Mouse (Mus musculus) ES-E14 (cell line): ENCODE results near the gene Ube2d3. TPM values are rescaled to one million over a fixed set of nuclear protein-coding genes. Genes with fewer than 3 reads are reported as not detected.
A peak's percentile ranks its signal among the peaks of the same experiment; 100 is the strongest.

ENCODE experiments used
- DNase-seq: peaks from one replicate; pipeline ENCODE4 v3.0.0-alpha.2; 2013; ENCODE audit warnings: low read depth, low spot score
- H3K27ac ChIP-seq: 2 replicates; pipeline ENCODE4 v1.5.1; 2012; ENCODE audit warnings: low read depth, mild to moderate bottlenecking, low read length, moderate library complexity, mixed read lengths; ENCODE audit not compliant: poor library complexity, insufficient read depth, severe bottlenecking
- H3K36me3 ChIP-seq: 2 replicates; pipeline ENCODE4 v1.6.1; 2012; ENCODE audit warnings: mild to moderate bottlenecking, low read length, moderate library complexity, mixed read lengths; ENCODE audit not compliant: control insufficient read depth, poor library complexity, insufficient read depth, severe bottlenecking
- H3K4me1 ChIP-seq, 2 experiments: fragments of 150-350 bp in 1 of 2; sonication (generic) in 1 of 2; 2 replicates each; pipeline ENCODE4 v1.6.1; 2012; ENCODE audit warnings: low read length in 2 of 2, mild to moderate bottlenecking in 1 of 2, mixed read lengths in 1 of 2; ENCODE audit not compliant: control insufficient read depth in 2 of 2, insufficient read depth in 2 of 2, poor library complexity in 1 of 2
- H3K4me3 ChIP-seq, 2 experiments: fragments of 150-350 bp in 1 of 2; sonication (generic) in 1 of 2; 2 replicates each; pipeline ENCODE4 v1.5.1; 2012; ENCODE audit warnings: low read length in 2 of 2, low read depth in 1 of 2, mild to moderate bottlenecking in 1 of 2, mixed read lengths in 1 of 2; ENCODE audit not compliant: insufficient read depth in 1 of 2, poor library complexity in 1 of 2, severe bottlenecking in 1 of 2
- H3K9ac ChIP-seq: 2 replicates; pipeline ENCODE4 v1.6.1; 2012; ENCODE audit warnings: low read depth, mild to moderate bottlenecking, low read length, mixed read lengths; ENCODE audit not compliant: poor library complexity, insufficient read depth, severe bottlenecking
- H3K9me3 ChIP-seq: fragments of 150-350 bp; sonication (generic); 2 replicates; pipeline ENCODE4 v1.6.1; 2012; ENCODE audit warnings: low read depth, mild to moderate bottlenecking, low read length; ENCODE audit not compliant: control insufficient read depth, insufficient read depth
- CHD2 ChIP-seq: IDR thresholded peaks from 2 replicates; pipeline ENCODE4 v1.6.1; 2014; ENCODE audit warnings: mild to moderate bottlenecking, low read depth, low read length, inconsistent platforms
- HCFC1 ChIP-seq: IDR thresholded peaks from 2 replicates; pipeline ENCODE4 v1.6.1; 2012; ENCODE audit warnings: low read length, inconsistent platforms, borderline replicate concordance; ENCODE audit not compliant: insufficient read depth
- MAFK ChIP-seq: IDR thresholded peaks from 2 replicates; pipeline ENCODE4 v1.6.1; 2014; ENCODE audit warnings: mild to moderate bottlenecking, low read depth, low read length, inconsistent platforms; ENCODE audit not compliant: insufficient read depth
- ZC3H11A ChIP-seq: IDR thresholded peaks from 2 replicates; pipeline ENCODE4 v1.6.1; 2012; ENCODE audit warnings: low read depth, mild to moderate bottlenecking, inconsistent platforms, low read length, borderline replicate concordance
- ZNF384 ChIP-seq: IDR thresholded peaks from 2 replicates; pipeline ENCODE4 v1.6.1; 2012; ENCODE audit warnings: low read depth, low read length, inconsistent platforms
- in situ Hi-C, 2 experiments: fragments of 600-800 bp; cut with MboI; formaldehyde crosslinking; loops; one replicate each; pipeline ENCODE4 v1.15.1; 2025; ENCODE audit warnings: low sequenced_read_pairs in 2 of 2, inconsistent platforms in 1 of 2; ENCODE audit not compliant: unreplicated experiment in 2 of 2
- total RNA-seq: library from RNA; depleted of rRNA; stranded (reverse); fragments of 300-350 nt; gene quantifications from 2 replicates; pipeline ENCODE4 v1.2.3, GENCODE M21; 2012

The Ube2d3 gene
- total RNA-seq, 1 experiment: 321 TPM

DNA sequence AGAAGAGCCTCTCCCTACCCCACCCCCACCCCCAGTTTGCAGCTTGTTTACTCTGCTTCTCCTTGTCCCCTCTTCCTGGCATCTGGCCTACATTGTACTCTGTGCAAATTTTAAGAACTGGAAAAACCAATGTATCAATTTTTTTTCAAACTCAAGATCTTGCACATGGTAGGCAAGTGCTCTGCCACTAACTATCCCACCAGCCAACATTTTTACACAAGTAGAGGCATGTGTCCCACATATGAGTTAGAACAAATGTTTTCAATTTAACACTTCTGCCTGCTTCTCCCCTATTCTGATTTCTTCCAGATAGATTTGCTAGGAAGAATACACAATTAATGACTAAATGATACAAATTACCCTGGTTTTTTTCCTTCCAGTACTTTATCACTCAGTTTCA is 40.8 kb upstream of the Ube2d3 start:
- in situ Hi-C loops: no loop called here
- TF ChIP-seq CHD2: no peak
- H3K27ac ChIP-seq: no peak overlapping the region
- H3K4me3 ChIP-seq: no peak overlapping the region
- no peak overlapping the region for H3K9ac ChIP-seq
- H3K4me1 ChIP-seq: peaks cover 0 to 3% of the 10 kb centered on the region in 2 experiments; a peak in 2 of 4 replicates
- H3K36me3 ChIP-seq: peaks cover 2% of the 10 kb centered on the region; the same call in 1 of the 2 replicates
- H3K9me3 ChIP-seq: no peaks in the 10 kb centered on the region
- DNase-seq: no peak

DNA sequence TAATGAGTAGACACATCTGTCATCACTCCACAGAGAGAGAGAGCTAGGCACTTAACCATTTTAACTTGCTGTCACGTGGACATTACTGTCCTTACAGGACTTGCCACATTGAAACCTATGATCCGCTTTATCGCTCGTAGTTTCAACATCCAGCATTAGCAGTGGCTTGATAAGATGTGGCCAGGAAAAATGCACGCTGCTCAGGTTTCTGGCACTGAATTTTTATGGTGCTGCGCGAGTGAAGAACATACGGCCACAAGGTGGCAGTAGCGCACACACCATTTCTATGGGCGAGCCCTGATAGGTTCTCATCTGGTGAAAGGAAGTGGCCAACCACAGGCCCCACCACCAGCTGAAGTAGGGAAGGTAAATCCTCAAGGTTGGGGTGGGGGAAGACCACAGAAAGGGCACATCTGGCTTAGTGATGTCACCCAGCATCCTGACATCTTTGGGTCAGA is 35.7 kb upstream of the Ube2d3 start:
- TF ChIP-seq ZC3H11A (peak; percentile 51; the same call in 1 of the 2 replicates), MAFK (no peak), CHD2 (no peak), HCFC1 (no peak), ZNF384 (no peak)
- in situ Hi-C loops: loop anchor here (10.0 kb wide), 1 partner anchor 333 kb away; no protein-coding TSS in a partner anchor
- peaks cover 1% of the 10 kb centered on the region; the same call in 1 of the 2 replicates for H3K36me3 ChIP-seq
- peak; percentile 81 for DNase-seq
- no peak overlapping the region for H3K27ac ChIP-seq
- H3K9me3 ChIP-seq: no peaks in the 10 kb centered on the region
- 0 out of 4 replicates have a peak overlapping the region, but pooled peaks of 1 of the 2 experiments have one; percentile 7 for H3K4me3 ChIP-seq
- no peak overlapping the region for H3K9ac ChIP-seq
- peaks cover 5 to 7% of the 10 kb centered on the region in 2 experiments; a peak in 3 of 4 replicates for H3K4me1 ChIP-seq

DNA sequence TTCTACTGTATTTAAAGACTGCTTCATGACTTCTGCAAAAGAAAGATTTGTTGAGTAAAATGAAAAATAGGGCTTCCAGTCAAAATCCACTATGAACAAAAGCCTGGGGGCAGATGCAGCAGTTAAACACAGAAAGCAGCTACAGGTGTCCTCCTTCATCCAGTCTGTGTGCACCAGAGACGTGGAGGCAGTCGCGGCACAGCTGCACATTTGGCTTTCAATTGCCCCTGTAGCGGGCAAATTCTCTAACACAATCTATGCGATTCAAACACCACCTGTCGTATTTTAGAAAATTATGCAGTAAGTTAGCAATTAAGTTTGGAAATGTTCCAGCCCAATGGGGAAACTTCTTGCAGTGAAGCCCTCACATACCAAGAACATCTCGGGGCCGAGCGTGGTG is 34.7 kb upstream of the Ube2d3 start:
- Histone ChIP-seq H3K9me3 (no peaks in the 10 kb centered on the region), H3K27ac (no peak overlapping the region), H3K4me1 (peaks cover 5 to 7% of the 10 kb centered on the region in 2 experiments; a peak in 3 of 4 replicates), H3K36me3 (peaks cover 2% of the 10 kb centered on the region; the same call in 1 of the 2 replicates), H3K4me3 (peak overlapping the region; percentile 7 to 29; a peak in 2 of 4 replicates), H3K9ac (peak overlapping the region; percentile 35; the same call in 1 of the 2 replicates)
- TF ChIP-seq CHD2: no peak
- no peak for TF ChIP-seq ZNF384
- TF ChIP-seq MAFK: no peak
- in situ Hi-C loops: loop anchor here (10.0 kb wide), 1 partner anchor 332 kb away; no protein-coding TSS in a partner anchor
- DNase-seq: no peak

DNA sequence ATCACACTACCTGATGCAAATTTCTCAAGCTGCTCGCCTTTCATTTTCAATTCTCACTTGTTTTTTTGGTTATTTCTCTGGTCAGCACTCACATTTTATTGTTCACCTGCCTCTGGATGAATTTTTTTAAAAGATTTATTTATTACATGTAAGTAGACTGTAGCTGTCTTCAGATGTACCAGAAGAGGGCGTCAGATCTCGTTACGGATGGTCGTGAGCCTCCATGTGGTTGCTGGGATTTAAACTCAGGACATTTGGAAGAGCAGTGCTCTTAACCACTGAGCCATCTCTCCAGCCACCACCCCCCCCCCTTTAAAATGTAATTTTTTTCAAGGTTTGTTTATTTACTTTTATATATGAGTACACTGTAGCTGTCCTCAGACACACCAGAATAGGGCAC is 34.1 kb upstream of the Ube2d3 start:
- TF ChIP-seq ZNF384 (no peak), CHD2 (no peak), MAFK (no peak), HCFC1 (no peak), ZC3H11A (no peak)
- in situ Hi-C loops: loop anchor here (10.0 kb wide), 1 partner anchor 331 kb away; no protein-coding TSS in a partner anchor

DNA sequence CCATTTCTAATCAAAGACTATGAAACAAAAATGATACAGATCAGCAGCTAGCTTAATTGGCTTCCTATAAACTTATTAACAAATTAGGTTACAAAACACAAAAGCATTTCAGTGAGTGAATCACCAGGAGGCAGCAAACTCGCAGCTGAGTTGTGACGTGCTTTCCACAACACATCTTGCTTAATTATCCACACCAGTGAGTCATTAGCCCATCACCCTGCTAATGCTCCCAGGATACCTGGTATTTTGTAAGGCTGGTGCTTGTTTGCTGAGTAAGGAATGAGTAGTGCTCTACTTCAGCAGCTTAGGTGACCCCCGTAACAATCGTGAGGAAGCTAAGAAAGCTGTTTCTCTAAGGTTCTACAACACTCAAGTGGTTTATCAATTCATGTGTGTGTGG is 33.4 kb upstream of the Ube2d3 start:
- H3K27ac ChIP-seq: no peak overlapping the region
- in situ Hi-C loops: loop anchor here (10.0 kb wide), 1 partner anchor 330 kb away; no protein-coding TSS in a partner anchor
- peaks cover 6 to 7% of the 10 kb centered on the region in 2 experiments; a peak in 3 of 4 replicates for H3K4me1 ChIP-seq
- no peak for DNase-seq
- no peaks in the 10 kb centered on the region for H3K9me3 ChIP-seq
- no peak overlapping the region for H3K9ac ChIP-seq
- TF ChIP-seq HCFC1: no peak
- TF ChIP-seq ZC3H11A: no peak
- TF ChIP-seq MAFK: no peak
- no peak for TF ChIP-seq CHD2
- TF ChIP-seq ZNF384: no peak
- no peak overlapping the region for H3K4me3 ChIP-seq
- H3K36me3 ChIP-seq: peaks cover 2% of the 10 kb centered on the region; the same call in 1 of the 2 replicates

More for the DNA sequence above, 34.1 kb upstream of the Ube2d3 start:
- no peak overlapping the region for H3K27ac ChIP-seq
- H3K4me3 ChIP-seq: no peak overlapping the region
- peaks cover 2% of the 10 kb centered on the region; the same call in 1 of the 2 replicates for H3K36me3 ChIP-seq
- peaks cover 5 to 7% of the 10 kb centered on the region in 2 experiments; a peak in 3 of 4 replicates for H3K4me1 ChIP-seq
- H3K9me3 ChIP-seq: no peaks in the 10 kb centered on the region
- no peak overlapping the region; the same call in 1 of the 2 replicates for H3K9ac ChIP-seq
- DNase-seq: no peak
